Mouse (Mus musculus): Measurements from ENCODE around the gene Tmem217. TPM values are rescaled to one million over a fixed set of nuclear protein-coding genes. Genes with fewer than 3 reads are reported as not detected.
"Not testable (repeated sequence)": the region's sequence is repeated elsewhere in the genome, so short reads cannot be mapped to it uniquely, and the experiment has no call there.

The Tmem217 gene
- total RNA-seq, 2 experiments from 2014 or later: not detected

DNA sequence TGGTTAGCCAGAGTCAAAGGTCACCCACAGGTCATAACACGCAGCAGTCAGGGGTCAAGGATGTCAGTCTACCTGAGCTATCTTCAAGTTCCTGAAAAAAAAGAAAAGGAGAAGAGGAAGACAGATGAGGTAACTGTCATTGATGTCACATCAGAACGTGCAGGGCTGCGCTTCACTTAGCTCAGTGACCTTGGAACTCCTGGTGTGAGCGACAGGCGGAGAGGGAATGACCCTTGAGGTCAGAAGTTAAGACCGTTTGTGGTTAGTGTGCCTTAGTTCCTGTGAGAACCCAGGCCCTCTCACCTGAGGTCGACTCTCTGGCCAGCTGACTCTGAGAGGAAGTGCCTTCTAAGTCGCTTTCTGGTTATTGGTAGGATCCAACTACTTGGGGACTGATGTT lies 41.5 kb downstream of the Tmem217 start:
- no peak for ATAC-seq (replicated peaks; ENCODE audit: low FRiP score, poor library complexity, severe bottlenecking)

DNA sequence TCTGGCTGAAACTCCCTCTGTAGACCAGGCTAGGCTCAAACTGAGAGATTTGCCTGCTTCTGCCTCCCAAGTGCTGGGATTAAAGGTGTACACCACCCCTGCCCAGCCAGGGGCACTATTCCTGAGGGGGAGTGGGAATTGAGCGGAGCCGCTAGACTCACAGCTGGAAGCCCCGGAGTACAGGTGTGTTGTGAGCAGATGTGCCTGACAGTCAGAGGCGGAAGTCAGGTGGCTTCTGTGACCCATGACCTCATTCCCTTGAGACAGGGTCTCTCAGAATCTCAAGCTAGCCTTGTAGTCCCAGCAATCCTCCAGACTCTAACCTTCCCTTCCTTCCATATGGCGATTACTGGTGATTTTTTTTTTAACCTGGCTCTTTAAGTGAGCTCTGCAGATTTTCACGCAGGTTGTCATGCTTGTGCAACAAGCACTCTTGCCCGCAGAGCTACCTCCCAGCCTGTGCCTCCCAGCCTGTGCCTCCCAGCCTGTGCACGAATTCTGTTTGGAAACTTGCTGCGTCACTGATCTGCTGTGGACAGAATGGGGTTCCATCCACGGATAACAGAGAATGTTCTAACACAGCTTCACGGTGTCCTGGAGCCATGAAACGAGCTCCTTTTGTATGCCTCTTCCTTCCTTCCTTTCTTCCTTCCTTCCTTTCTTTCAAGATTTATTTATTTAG lies 43.1 kb downstream of the Tmem217 start:
- peak; percentile 46; the same call in 1 of the 2 replicates for ATAC-seq (replicated peaks; ENCODE audit: low FRiP score, poor library complexity, severe bottlenecking)

DNA sequence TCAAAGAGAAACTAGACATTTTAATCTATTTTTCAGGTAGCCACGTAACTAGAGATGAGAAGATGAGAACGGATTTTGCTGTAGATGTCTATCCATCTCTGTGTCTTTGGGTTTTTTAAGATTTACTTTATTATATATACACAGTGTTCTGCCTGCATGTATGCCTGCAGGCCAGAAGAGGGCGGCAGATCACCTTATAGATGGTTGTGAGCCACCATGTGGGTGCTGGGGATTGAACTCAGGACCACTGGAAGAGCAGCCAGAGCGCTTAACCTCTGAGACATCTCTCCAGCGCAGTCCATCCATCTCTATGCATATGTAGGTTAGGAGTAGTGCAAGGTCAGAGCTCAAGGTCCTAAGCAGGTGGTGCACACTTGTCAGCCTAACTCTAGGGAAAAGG lies 48.5 kb downstream of the Tmem217 start:
- ATAC-seq (replicated peaks; ENCODE audit: low FRiP score, poor library complexity, severe bottlenecking): no peak

DNA sequence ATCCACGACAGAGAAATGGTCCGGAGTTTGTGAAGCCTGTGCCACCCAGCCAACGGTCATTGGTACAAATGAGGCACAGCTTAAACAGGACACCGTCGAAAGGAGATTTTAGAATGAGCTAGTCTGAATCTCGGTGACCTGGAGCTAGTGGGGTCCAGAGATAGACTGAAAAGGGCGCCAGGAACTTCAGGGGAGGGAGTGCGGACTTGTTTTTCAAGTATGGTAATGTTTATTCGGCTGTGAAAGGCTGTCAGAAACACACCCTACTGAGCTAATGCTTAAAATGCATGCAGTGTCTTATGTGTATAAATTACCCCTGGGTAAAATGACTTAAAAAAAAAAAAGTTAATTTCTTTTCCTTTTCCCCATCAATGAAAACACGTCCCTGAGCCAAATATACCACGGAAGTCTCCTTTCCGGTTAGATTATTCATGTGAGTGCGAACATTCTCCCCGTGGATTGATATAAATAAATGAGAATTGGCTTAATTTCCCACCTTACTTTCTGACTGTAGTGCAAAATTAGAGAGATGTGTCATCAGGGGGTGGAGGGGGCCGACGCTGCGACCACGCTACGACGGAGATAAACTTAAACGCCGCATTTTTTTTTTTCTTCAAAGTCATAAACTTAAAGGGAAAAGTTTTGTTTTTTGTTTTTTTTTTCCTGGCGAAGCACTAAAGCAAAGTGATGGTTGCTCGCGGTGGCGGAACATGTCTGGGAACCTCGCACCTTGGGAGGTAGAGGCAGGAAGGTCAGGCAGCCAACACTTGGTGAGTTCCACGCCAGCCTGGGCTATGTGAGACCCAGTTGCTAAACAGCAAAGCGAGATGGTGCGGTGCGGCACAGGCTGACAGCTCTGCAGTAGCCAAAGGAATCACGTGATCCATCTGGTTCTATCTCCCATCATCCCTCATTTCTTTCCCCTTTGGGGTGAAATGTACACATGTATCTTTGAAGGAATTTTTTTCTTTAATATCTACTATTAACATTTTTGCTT lies 49.2 kb downstream of the Tmem217 start:
- peak; percentile 70 for ATAC-seq (replicated peaks; ENCODE audit: low FRiP score, poor library complexity, severe bottlenecking)

DNA sequence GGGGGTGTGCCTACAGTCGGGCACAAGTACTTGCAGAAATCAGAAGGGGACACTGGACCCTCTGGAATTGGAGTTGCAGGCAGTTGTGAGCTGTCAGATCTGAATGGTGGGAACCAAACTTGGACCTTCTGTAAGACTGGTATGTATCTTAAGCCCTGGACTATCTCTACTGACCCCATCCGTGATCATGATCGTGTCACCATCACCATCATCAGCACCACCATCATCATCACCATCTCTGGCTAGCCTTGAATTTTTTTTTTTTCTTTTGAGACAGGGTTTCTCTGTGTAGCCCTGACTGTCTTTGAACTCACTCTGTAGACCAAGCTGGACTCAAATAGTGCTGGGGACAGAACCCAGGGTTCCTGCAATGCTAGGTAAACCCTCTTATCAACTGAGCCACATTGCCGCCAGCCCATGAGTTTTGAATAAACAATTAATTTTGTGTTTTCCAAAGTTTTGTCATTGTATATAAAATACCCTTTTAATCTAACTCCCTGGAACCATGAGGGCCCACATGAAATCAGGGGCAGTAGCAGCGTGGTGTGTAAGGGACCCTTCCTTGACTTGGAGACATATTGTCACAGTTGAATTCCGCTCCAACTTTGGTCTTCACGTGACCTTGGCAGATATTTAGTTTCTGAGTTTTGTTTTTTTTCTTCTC lies 50.0 kb downstream of the Tmem217 start:
- ATAC-seq (replicated peaks; ENCODE audit: low FRiP score, poor library complexity, severe bottlenecking): peak; percentile 33

DNA sequence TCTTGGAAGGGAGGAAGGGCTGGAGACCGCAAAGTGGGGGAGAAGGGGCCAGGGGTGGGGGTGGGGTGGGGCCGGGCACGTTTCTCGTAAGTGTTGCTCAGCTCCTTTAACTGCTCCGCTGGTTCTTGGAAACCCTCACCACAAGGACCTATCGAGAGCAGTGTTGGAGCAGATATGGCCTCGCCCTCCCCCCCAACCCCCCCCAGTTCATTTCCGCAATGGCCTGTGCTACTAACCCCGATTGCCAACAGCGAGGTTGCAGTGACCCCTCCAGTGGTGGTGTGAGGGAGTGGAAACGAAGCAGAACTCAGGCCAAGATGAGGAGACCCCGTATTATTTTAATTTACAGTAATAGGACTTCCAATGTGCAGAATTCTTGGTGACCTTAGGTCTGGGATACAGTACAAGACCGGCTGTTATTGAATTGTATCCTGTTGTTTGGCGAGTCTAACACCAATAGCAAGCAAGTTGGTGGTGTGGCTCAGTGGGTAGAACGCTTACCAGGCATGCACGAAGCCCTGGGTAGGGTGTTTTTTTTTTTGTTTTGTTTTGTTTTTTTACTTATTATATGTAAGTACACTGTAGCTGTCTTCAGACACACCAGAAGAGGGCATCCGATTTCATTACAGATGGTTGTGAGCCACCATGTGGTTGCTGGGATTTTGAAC lies 51.2 kb downstream of the Tmem217 start:
- peak; percentile 27; the same call in 1 of the 2 replicates for ATAC-seq (replicated peaks; ENCODE audit: low FRiP score, poor library complexity, severe bottlenecking)

DNA sequence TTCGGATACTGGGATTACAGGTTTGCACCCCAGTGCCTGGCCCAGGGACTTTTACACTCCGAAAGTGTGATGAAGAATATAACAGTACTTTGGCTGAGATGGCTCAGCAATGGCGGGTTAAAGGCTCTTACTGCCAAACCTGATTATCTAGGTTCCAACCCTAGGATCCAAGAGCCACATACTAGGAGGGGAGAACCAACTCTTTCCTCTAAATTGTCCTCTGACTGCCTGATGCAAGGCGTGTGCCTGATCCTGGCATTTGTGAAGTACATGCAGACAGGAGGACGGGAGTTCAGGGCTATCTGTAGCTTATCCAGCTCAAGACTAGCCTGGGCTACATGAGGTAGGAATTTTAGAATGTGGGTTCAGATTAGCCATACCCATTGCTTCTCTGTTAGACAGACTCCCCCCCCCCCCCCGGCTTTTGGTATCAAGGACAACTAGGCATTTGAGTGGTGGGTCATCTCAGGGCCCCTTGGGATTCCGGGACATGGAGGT lies 51.9 kb downstream of the Tmem217 start:
- ATAC-seq (replicated peaks; ENCODE audit: low FRiP score, poor library complexity, severe bottlenecking): no peak

DNA sequence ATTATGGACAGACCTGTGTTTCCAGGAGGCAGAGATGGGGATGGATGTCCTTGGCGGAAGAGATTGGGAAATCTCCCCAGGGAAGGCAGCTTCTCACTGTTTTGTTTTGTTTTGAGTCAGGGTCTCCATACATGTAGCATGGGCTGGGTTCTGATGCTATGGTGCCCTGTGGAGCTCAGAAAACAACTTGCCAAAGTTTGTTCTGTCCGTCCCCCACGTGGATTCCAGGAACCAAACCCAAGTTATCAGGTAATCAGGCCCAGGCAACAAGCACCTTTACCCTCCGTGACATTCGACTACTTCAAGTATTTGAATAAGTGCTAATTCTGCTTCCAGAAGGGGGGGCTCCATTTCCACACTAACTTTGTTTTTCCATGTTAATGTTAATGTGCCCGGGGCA lies 52.7 kb downstream of the Tmem217 start:
- no peak for ATAC-seq (replicated peaks; ENCODE audit: low FRiP score, poor library complexity, severe bottlenecking)

DNA sequence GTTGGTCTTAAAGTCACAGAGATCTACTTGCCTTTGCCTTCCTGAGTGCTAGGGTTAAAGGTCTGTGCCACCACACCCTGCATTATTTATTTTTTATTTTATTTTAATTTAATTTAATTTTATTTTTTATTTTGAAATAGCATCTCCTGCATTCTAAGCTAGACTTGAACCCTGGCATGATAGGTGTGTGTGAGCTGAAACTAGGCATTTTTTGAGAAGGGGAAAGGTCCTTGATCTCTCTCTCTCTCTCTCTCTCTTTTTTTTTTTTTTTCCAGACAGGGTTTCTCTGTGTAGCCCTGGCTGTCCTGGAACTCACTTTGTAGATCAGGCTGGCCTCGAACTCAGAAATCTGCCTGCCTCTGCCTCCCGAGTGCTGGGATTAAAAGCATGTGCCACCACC lies 53.2 kb downstream of the Tmem217 start:
- not testable (repeated sequence) for ATAC-seq (replicated peaks; ENCODE audit: low FRiP score, poor library complexity, severe bottlenecking)

DNA sequence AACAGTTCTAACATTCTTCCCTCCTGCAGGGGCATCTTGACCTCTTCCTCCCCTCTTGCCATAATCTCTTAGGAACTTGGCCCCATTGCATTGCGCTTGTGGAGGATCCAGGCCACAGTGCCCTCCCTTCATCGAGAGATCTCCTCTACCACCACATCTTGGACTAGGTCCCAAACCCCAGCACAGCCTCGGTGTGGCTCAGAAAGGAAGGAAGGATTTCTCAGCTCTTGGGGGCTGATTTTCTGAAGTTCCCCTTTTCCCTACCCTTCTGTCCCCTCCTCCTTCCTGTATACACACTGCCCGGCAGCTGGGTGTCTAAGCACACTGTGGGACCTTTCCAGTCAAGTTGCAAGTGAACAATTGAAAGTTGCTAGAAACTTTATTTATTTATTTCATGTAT lies 54.2 kb downstream of the Tmem217 start:
- no peak for ATAC-seq (replicated peaks; ENCODE audit: low FRiP score, poor library complexity, severe bottlenecking)

DNA sequence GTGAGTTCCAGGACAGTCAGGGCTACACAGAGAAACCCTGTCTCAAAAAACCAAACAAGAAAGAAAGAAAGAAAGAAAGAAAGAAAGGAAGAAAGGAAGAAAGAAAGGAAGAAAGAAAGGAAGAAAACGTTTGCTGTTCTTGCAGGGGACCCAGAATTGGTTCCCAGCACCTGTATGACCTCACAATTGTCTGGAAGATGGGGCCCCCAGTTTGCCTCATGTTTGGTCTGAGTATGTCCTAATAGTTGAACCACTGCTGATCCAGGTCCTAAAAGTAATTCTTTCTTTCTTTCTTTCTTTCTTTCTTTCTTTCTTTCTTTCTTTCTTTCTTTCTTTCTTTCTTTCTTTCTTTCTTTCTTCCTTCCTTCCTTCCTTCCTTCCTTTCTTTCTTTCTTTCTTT lies 54.7 kb downstream of the Tmem217 start:
- ATAC-seq (replicated peaks; ENCODE audit: low FRiP score, poor library complexity, severe bottlenecking): not testable (repeated sequence)

DNA sequence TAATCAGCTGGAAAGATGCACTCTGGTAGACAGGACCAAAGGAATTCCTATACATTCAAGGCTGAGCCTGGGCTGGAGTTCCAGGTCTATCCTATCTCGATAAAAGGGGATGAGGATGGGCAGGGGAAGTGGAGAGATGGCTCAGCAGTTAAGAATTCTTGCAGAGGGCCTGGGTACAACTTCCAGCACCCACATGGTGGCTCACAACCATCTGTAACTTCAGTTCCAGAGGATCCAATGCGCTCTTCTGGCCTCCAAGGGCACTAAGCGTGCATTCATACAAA lies 55.2 kb downstream of the Tmem217 start:
- ATAC-seq (replicated peaks; ENCODE audit: low FRiP score, poor library complexity, severe bottlenecking): no peak

DNA sequence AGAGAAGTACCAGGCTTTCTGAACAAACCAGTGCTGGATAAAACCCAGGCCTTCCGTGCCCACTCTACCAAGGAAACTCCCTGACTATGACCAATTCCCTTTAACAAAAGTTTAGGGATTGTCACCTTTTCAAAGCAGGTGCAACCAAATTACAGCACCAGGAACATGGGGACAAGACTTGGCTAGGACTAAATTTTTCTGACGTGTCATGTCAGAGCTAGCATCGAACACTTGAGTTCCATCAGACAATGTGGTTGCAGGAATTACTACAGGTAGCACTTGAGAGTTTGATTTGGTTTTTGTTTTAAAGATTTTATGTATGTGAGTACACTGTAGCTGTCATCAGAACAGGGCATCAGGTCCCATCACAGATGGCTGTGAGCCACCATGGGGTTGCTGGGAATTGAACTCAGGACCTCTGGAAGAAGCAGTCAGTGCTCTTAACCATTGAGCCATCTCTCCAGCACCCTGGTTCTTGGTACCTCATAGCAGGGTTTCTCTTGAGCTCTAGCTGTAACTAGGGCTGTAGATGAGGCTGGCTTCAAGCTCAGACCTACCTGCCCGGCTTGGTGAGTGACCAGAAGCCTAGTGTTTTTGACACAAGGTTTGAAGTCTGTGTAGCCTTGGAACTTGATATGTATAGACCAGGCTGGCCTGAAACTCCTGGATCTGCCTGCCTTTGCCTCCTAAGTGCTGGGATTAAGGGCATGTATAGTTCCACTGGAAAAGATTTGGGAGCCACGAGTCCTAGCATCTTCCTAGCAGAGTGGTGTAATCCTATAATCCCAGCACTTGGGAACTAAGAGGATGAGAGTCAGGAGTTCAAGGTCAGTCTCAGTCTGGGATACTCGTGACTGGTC lies 55.7 kb downstream of the Tmem217 start:
- ATAC-seq (replicated peaks; ENCODE audit: low FRiP score, poor library complexity, severe bottlenecking): no peak

DNA sequence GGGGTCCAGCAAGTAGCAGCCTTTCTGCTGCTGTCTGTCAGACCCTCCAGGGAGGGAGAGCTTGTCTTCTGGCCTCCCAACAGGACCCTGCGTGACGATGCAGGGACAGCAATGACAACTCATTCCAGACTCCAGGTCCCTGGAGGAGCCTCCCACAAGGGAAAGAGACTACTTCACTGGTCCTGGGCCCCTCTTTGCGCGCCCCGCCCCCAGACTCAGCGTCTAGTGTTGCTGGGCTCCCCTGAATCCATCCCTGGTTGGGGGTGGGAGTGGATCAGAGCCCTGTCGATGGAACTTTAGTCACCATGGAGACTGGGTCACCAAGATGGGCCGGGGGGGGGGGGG lies 57.5 kb downstream of the Tmem217 start:
- ATAC-seq (replicated peaks; ENCODE audit: low FRiP score, poor library complexity, severe bottlenecking): no peak

DNA sequence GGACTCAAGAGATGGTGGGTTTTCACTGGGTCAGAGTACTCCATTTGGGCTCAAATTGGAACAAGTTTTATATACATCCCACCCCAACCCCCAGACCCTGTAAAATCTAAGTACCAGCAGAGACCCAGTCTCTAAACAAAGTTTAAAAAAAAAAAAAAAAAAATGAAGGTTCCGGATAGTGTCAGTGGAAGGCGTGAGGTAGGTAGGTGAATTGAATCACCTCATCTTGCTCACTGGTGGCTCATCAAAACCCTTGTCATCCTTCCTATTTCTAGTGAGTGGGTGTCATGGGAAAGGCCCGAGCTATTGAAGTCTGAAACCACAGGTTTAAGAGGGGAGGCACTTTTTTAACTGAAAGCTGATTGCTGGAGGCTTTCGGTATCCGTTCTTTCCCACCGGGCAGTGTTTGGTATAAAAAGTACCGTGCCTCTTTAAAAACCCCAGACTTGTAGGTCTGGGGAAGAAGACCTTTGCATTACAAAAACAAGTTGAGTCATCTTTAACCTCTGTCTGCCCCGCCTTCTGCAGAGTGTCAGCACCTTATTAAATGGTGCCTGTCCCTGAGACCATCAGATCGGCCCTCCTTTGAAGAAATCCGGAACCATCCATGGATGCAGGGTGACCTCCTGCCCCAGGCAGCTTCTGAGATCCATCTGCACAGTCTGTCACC lies 58.0 kb downstream of the Tmem217 start:
- no peak for ATAC-seq (replicated peaks; ENCODE audit: low FRiP score, poor library complexity, severe bottlenecking)

DNA sequence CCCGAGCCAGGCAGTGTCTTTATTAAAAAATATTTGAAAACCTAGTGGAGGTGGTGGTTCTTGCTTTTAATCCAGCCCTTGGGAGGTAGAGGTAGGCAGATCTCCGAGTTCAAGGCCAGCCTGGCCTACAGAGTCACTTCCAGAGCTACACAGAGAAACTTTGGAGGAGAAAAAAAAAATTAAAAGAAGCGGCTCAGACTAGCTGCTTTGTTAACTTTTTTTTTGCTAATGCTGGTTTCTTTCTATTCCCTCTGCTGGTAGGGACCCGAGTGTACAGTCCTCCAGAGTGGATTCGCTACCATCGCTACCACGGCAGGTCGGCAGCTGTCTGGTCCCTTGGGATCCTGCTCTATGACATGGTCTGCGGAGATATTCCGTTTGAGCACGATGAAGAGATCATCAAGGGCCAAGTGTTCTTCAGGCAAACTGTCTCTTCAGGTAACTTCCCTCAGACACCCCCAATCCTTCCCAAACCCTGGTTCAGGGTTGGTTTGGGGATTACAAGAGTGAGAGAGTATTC lies 58.7 kb downstream of the Tmem217 start:
- ATAC-seq (replicated peaks; ENCODE audit: low FRiP score, poor library complexity, severe bottlenecking): no peak

DNA sequence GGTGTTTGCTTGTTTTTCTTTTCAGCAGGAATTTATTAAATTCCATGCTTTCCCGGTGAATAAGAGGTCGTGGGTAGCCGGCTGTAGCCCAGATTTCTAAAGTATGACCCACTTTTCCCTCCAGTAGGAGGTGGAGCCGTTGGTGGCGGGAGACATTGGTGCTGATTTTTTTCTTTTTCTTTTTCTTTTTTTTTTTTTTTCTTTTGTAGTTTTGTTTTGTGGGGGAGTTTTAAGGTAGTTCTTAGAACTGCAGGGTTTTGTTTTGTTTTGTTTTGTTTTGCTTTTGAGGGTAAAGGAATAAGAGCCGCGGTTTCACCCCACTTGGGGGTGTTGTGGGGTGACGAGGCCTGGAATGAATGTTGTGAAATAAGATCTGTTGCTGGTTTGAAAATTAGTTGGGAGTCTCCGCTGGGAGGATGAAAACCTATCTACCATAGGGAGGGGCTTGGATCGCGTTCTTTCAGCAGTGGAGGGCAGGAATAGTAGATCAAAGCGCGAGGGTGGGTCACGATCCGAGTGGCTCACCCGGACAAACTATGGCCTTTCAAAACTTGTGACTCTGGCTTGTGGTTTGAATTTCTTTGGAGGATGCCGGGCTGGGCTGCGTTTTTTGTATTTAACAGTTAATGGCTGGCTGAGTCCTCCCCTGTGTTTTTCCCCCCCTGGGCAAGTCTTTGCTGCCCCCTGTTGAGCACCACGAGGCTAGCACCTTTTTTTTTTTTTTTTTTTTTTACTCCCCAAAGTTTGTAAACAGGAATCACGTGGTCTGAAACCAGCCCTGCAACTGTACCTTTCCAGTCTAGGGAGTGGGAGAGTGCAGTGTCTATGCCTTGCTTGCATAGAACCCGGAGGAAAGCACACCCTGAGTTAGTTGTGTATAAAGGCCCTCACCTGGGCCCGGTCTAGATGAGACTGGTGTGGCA lies 59.7 kb downstream of the Tmem217 start:
- ATAC-seq (replicated peaks; ENCODE audit: low FRiP score, poor library complexity, severe bottlenecking): peak; percentile 38
